Mouse (Mus musculus): ENCODE results near the gene Snx21.
A peak's percentile ranks its signal among the peaks of the same experiment; 100 is the strongest.

DNA sequence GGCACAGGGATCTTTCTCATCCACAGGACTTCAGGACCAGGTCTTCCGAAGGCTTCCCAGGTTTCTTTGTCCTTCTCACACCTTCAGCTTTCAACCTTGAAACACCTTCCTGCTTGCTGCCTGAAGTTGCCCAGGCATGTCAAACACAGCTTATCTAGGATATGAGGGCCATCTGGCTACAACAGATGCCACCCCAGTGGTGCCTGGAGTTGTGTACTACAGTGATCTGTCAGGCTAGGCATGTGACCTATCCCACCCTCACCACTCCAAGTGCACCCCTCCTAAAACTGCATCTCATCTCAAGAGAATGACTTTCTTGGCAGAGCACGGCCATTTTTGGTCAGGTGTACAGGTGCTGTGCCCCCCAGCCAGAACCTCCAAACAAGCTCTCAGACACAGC lies 24.1 kb upstream of the Snx21 start:
- no peak for TF ChIP-seq CTCF (IDR thresholded peaks at IDR 0.05; ENCODE audit: low read depth, low read length)
- TF ChIP-seq EP300 (IDR thresholded peaks at IDR 0.05; ENCODE audit: insufficient read depth, low read depth, low read length): peak; percentile 76
- no peak for TF ChIP-seq POLR2A (IDR thresholded peaks at IDR 0.05; ENCODE audit: insufficient read depth, low read length)
